Mouse (Mus musculus) left cerebral cortex, postnatal 10 days (tissue): Measurements from ENCODE around the gene Pif1. TPM values are rescaled to one million over a fixed set of nuclear protein-coding genes. Genes with fewer than 3 reads are reported as not detected.

ENCODE experiments used
- DNase-seq, 2 experiments: peaks; one replicate each; pipeline ENCODE4 v3.0.0; 2021 to 2022; ENCODE audit warnings: low spot score in 2 of 2, mixed read lengths in 1 of 2; ENCODE audit errors: extremely low spot score in 1 of 2
- intact Hi-C: fragments of 180-260 bp; cut with DNase I; formaldehyde crosslinking; loops from one replicate; pipeline ENCODE4 v1.15.1; 2025
- total RNA-seq, 2 experiments: library from RNA; stranded (reverse); gene quantifications; 2 replicates each; pipeline ENCODE4 v1.2.3; 2021

Pif1 gene
- 1 to 10 TPM in 1 of 2 experiments, under 1 TPM in 1; 0.79 to 1.1 TPM for total RNA-seq

GRCm38 (mm10) chr9:65586406-65587269 lies at the start of gene Pif1:
Gene Pif1 (plus strand): TSS chr9:65587160.
- intact Hi-C loops: no loop called here
- DNase-seq: peak; percentile 77 to 85

DNA sequence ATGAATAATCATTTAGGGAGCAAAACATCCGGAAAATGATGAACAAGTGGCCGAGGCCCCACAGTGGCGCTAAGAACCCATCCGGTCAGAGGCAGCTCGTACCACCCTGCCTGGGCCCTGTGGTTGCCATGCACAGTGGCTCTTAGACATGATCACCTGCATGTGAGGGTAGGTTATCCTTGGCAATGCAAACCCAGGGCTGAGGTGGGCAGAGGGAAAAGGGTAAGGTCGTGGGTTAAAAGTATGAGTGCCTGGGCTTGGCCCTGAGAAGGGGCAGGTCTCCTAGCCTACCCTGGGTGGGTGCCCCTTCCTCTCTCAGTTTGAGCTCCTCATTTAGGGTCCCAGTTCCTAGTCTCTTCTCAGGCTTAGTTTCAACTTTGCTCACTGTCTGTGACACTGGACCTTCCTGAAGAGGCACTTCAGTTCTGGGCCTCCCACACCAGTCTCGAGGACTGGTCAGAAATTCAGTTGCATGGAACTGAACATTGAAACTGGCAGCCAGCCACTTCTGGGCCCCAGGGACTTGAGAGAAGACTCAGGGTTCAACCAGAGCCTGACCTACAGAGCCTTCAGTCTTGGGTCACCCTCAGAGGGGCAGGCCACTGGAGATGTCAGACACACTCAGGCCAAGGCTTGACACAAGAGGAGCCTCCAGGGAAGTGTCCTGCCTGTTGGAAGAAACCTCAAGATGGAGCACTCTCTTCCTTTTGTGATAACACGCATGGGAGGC lies 48.9 kb upstream of the Pif1 start:
- peak in 1 of 2 experiments; percentile 57 for DNase-seq
- intact Hi-C loops: no loop called here

GRCm38 (mm10) chr9:65539697-65540096 lies 47.3 kb upstream of the Pif1 start:
- DNase-seq: no peak
- intact Hi-C loops: no loop called here

DNA sequence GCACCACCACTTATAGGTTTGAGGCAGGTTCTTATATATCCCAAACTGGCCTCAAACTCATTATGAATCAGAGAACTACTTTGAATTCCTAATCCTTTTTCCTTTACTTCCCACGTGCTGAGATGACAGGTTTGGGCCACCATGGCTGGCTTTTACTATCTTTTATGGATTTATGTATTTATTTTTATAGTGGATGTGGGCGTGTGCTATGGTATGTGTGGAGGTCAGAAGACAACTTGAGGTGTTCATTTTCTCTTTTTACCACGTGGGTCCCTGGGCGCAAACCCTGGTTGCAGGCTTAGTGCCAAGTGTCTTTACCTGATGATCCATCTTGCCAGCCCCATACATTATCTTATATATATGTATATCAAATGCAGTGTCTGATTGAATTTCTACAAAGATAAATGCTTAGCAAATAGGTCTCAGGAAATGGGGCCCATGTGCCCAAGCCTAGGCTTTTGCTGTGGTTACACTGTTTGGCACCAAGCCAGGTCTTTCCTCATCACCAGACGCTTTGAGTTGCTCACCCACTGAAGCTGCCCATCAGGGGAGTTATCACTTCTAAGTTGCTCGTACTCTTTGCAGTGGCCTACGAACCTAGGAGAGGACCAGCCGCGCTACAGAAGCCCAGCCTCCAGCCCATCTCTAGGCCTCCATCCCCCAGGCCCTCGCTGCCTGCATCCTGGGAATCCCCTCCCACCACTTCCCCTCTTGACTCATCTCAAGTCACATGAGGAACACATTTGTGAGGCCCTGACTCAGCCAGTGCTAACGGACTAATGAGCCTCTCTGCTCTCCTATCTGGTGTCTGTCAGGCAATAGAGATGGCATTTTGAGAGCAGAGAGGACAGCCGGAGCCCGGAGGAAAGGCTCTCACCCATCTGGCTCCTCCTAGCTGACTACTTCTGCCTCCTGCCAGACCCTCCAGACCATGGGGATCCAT lies 45.6 kb upstream of the Pif1 start:
- intact Hi-C loops: no loop called here
- peak in 1 of 2 experiments; percentile 44 for DNase-seq

GRCm38 (mm10) chr9:65542111-65542524 lies 44.8 kb upstream of the Pif1 start:
- no peak for DNase-seq
- intact Hi-C loops: no loop called here

GRCm38 (mm10) chr9:65545635-65546412 lies 41.1 kb upstream of the Pif1 start:
- peak in 1 of 2 experiments; percentile 37 for DNase-seq

GRCm38 (mm10) chr9:65546413-65546695 lies 40.6 kb upstream of the Pif1 start:
- DNase-seq: no peak
- intact Hi-C loops: no loop called here

More at GRCm38 (mm10) chr9:65545635-65546412, 41.1 kb upstream of the Pif1 start:
- intact Hi-C loops: no loop called here

DNA sequence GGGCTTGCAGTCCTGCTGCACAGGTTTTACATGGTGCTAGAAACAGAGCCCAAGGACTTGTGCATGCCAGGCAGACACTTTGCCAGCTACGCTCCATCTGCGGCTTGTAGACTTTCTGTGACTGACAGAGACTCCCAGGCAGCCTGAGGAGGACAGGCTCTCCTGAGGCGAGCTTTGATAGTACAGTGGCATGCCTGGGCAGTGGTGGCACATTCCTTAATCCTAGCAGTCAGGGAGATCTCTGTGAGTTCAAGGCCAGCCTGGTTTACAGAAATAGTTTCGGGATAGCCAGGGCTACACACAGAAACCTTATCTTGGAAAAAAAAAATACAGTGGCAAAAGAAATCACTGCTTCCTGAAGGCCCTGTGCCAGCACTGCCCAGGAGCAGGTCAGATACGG lies 39.8 kb upstream of the Pif1 start:
- intact Hi-C loops: no loop called here
- DNase-seq: no peak

DNA sequence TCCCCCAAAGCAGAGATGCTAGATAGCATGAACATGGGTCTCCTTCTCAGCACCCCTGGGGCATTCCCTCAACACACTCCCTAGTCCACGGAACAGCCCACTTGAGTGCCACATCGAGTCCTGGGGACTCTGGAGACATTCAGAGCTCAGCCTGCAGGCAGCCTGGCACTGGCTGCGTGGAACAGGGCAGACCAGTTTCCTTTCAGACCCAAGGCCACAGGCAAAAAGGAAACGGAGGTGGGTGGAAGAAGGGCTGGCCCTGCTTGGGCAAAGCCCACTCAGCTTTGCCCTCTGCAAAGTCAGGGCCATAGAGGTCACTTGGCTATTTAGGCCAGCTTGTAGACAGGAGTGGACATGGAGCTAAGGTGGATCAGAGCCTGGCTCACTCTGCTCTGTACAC lies 39.1 kb upstream of the Pif1 start:
- DNase-seq: no peak
- intact Hi-C loops: no loop called here

DNA sequence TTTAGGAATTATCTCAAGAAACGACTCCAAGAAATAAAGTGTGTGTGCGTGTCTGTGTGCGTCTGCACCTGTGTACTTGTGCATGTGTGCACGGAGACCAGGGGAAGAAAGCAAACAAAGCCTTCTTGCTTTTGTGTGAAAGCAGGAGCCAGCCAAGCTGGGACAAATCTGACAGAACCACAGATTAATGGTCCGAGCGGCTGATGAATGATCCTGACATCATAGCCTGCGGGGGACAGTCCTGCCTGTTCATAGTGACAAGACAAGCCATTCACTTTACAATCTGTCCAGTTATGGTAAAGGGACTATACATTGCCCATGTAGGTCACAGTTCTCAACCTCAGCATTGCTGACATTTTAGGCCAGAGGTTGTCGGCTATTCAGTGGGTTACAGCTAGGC lies 38.6 kb upstream of the Pif1 start:
- intact Hi-C loops: no loop called here

GRCm38 (mm10) chr9:65549139-65549538 lies 37.8 kb upstream of the Pif1 start:
- DNase-seq: no peak
- intact Hi-C loops: no loop called here

More for the DNA sequence above, 38.6 kb upstream of the Pif1 start:
- no peak for DNase-seq

GRCm38 (mm10) chr9:65549643-65550042 lies 37.3 kb upstream of the Pif1 start:
- no peak for DNase-seq
- intact Hi-C loops: no loop called here

- DNase-seq: no peak
- intact Hi-C loops: no loop called here
Measured at GRCm38 (mm10) chr9:65550079-65550831, 36.7 kb upstream of the Pif1 start.

- intact Hi-C loops: no loop called here
- DNase-seq: peak; percentile 17 to 83
Measured at GRCm38 (mm10) chr9:65551035-65551434, 35.9 kb upstream of the Pif1 start.

- DNase-seq: no peak
- intact Hi-C loops: no loop called here
Measured at GRCm38 (mm10) chr9:65552141-65552540, 34.8 kb upstream of the Pif1 start.

- DNase-seq: no peak
- intact Hi-C loops: no loop called here
Measured at GRCm38 (mm10) chr9:65552711-65553110, 34.2 kb upstream of the Pif1 start.

DNA sequence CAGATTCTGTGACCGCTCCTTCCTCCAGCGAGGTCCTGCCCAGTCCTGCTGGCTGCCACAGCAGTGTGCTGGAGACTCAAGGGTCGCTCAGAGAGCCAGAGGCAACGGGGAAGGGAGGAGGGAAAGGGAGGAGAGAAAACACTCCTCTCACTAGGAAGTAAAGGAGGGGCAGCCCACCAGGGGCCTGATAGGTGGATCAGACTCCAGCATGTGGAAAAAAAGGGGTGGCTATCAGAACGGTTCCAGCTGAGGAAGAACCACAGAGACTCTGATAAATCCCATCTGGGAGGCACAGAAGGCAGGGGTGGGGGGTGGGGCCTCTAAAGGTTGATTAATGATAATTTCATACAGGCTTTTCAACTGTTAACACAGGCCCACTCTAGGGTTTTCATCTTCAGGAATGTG lies 32.0 kb upstream of the Pif1 start:
- no peak for DNase-seq
- intact Hi-C loops: no loop called here

DNA sequence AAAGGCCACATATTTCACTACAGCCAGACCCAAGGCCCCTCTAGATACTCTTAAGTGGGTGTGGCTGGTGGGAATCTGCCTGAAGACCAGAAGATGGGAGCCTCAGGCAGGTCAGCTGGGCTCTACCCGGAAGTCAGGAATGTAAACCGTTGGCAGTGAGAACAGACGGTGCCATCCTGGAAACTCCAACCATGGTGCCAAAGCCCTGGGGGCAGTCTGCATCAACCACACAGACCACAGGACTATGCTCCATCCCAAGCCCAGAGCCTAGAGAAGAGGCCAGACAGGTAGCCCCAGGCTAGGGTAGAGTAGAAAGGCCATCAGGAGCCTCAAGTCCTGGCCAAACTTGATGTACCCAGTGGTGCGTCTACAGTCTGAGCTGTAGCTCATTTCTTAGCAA lies 31.3 kb upstream of the Pif1 start:
- intact Hi-C loops: no loop called here
- no peak for DNase-seq
